Mouse (Mus musculus) adrenal gland, postnatal 36 days (tissue): ENCODE measurements around the gene Fcer1g. TPM values are rescaled to one million over a fixed set of nuclear protein-coding genes. Genes with fewer than 3 reads are reported as not detected.
A peak's percentile ranks its signal among the peaks of the same experiment; 100 is the strongest.

Source experiments
- DNase-seq, 2 experiments: peaks; one replicate each; pipeline ENCODE4 v3.0.0; 2021; ENCODE audit warnings: mixed read lengths in 1 of 2
- total RNA-seq, 2 experiments: library from RNA; stranded (reverse); gene quantifications; 2 replicates each; pipeline ENCODE4 v1.2.3; 2021

Gene Fcer1g
- total RNA-seq, 2 experiments from 2014 or later = 15.2 to 20.4 TPM

DNA sequence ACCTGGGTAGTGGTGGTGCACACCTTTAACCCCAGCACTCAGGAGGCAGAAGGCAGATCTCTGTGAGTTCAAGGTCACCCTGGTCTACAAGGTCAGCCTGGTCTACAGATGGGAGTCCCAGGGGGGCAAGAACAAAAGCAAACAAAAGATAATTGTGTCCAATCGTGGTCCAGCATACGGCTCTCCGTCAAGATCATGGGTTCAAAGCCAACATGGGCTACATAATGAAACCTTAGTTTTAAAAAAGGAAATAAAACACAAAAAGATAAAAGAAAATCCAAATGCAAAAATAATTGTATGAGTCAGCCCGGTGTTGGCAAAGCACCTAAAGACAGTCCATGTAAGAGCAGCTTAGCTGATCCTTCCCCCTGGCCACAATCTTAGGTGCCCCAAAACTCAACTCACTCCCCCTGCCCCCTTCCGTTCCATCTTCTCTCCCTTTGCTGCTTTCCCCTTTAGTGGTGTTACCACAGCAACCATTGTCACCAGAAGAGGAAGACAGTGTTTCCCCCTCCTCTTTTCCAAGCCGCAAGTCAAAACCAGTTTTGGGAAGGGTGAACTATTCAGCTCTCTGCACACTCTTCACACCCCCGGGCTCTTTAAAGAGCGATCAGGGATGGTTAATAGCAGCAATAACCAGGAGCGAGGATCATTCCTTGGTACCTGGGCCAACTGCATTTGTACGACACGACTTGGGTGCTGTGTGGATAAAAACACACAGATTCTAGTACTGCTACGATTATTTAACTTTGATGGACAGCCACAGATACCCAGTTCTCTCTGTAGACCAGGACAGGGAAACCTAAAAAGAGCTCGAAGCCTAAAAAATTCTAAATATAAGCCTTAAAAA is 46.1 kb downstream of the Fcer1g start:
- DNase-seq = no peak

DNA sequence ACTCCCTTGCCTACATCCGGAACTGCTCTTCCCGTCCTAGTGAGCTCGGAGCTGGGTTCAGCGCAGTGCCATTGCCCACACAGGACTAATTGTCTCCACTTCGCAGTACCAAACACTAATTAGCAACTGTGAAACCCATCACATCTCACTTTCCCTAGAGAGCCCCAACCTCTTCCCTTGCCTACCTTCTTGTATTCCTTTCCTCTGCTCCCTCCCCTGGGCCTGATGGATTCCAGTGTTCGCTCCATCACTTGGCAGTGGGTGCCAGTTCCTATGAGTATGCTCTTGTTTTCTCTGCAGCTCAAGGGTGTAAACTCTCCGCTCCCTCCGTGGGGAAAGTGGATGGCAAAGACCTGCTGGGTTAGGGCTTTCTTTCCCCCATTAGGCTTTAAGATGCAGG is 48.5 kb downstream of the Fcer1g start:
- DNase-seq = no peak

DNA sequence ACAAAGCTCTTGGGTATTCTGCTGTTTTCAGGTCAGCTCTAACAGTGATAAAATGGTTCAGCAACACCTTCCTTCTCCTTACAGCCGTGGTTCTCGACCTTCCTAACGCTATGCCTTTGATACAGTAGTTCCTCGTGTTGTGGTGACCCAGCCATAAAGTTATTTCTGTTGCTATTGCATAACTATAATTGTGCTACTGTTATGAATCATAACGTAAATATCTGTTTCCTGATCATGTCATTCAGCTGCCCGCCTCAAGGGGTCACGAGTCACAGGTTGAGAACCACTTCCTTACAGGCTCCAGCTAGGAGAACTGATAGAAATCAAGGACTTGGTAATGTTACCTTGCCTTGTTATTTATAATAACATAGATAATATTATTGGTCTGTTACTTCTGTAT is 49.9 kb downstream of the Fcer1g start:
- peak; percentile 54 to 63 for DNase-seq

DNA sequence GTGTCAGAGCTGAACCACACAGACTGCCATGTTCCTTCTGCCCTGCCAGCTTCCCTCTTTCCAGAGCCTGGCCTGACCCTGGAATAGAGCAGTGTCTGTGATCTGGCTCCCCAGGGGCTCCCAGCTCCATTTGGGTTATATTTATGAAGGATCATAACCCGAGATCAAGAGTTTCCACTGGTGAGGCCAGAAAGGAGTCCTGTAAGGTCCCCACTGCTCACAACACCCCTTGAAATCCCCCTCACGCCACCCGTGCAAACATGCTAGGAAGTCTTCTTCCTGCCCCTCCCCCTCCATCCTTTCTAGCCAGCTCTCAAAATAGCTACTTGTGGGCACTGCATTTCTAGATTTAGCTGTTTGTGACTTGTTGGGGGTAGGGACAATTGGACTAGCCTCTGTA is 50.5 kb downstream of the Fcer1g start:
- DNase-seq = peak in 1 of 2 experiments; percentile 61

DNA sequence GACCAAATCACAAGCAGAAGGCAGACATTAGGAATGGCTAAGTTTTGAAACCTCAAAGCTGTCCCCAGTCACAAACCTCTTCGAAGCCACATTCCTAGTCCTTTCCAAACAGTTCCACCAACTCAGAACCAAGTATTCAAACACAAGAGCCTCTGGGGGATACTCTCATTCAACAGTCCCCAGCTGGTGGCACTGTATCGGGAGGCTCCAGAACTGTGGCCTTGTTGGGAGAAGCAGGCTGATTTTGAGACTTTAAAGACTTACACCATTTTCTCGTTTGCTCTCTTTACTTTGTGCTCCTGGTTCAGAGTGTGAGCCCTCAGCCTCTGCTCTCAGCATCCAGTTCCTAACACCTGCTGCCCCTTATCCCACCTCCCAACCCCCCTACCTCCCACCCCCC is 51.1 kb downstream of the Fcer1g start:
- DNase-seq = no peak

Other genes with a start within 250 kb of the Fcer1g start
- gene Fcgr4, start 215.4 kb downstream of the Fcer1g start, total RNA-seq = 1 to 10 TPM; 2.6 to 7.6 TPM
- gene Fcgr3, start 169.4 kb downstream of the Fcer1g start, total RNA-seq = 10 to 100 TPM; 10.9 to 19.5 TPM
- 1 to 10 TPM; 1.9 to 2.6 TPM for gene Cfap126, start 120.4 kb downstream of the Fcer1g start, total RNA-seq
- gene Sdhc, start 83.8 kb downstream of the Fcer1g start, total RNA-seq = 100 to 1,000 TPM; 438 to 454 TPM
- gene Mpz, start 83.7 kb downstream of the Fcer1g start, total RNA-seq = 1 to 10 TPM; 1.5 to 1.6 TPM
- 10 to 100 TPM; 42.0 to 53.6 TPM for gene Pcp4l1, start 38.1 kb downstream of the Fcer1g start, total RNA-seq
- under 1 TPM in 1 of 2 experiments, not detected in 1; 0.13 TPM for gene Nr1i3, start 20.4 kb downstream of the Fcer1g start, total RNA-seq
- 10 to 100 TPM; 51.4 to 65.3 TPM for gene Tomm40l, start 11.9 kb downstream of the Fcer1g start, total RNA-seq
- 1 to 10 TPM; 2.2 to 6.4 TPM for gene Apoa2, start 9.3 kb downstream of the Fcer1g start, total RNA-seq
- 1 to 10 TPM in 1 of 2 experiments, under 1 TPM in 1; 0.79 to 4.2 TPM for gene Adamts4, start 16.1 kb upstream of the Fcer1g start, total RNA-seq
- 100 to 1,000 TPM; 657 to 866 TPM for gene Ndufs2, start 17.0 kb upstream of the Fcer1g start, total RNA-seq
- gene B4galt3, start 36.0 kb upstream of the Fcer1g start, total RNA-seq = 10 to 100 TPM; 27.1 to 36.6 TPM
- 10 to 100 TPM; 31.1 to 40.8 TPM for gene Ppox, start 46.8 kb upstream of the Fcer1g start, total RNA-seq
- gene Usp21, start 53.6 kb upstream of the Fcer1g start, total RNA-seq = 10 to 100 TPM; 37.1 to 44.3 TPM
- gene Ufc1, start 60.7 kb upstream of the Fcer1g start, total RNA-seq = 100 to 1,000 TPM; 162 to 182 TPM
- gene Dedd, start 94.8 kb upstream of the Fcer1g start, total RNA-seq = 10 to 100 TPM; 29.1 to 36.9 TPM
- 10 to 100 TPM; 79.5 to 79.9 TPM for gene Nit1, start 111.3 kb upstream of the Fcer1g start, total RNA-seq
- gene Pfdn2, start 111.3 kb upstream of the Fcer1g start, total RNA-seq = 100 to 1,000 TPM; 133 to 155 TPM
- gene Klhdc9, start 126.4 kb upstream of the Fcer1g start, total RNA-seq = 1 to 10 TPM in 1 of 2 experiments, under 1 TPM in 1; 0.96 to 4.4 TPM
- gene Nectin4, start 135.7 kb upstream of the Fcer1g start, total RNA-seq = under 1 TPM; 0.23 TPM
- 1 to 10 TPM; 2.6 to 3.6 TPM for gene Arhgap30, start 154.6 kb upstream of the Fcer1g start, total RNA-seq
- gene Usf1, start 176.9 kb upstream of the Fcer1g start, total RNA-seq = 10 to 100 TPM; 54.1 to 72.9 TPM
- 1 to 10 TPM; 1.3 to 3.6 TPM for gene Tstd1, start 184.5 kb upstream of the Fcer1g start, total RNA-seq
- 10 to 100 TPM; 39.7 to 51.0 TPM for gene F11r, start 203.2 kb upstream of the Fcer1g start, total RNA-seq